Mouse (Mus musculus) erythroblast, embryonic 14.5 days (primary cell): Measurements from ENCODE around the gene Ddx31.

Source experiments
- GATA1 ChIP-seq: IDR thresholded peaks from 2 replicates; pipeline ENCODE4 v1.6.1; 2012; ENCODE audit warnings: low read length, inconsistent platforms, mixed read lengths
- TAL1 ChIP-seq: IDR thresholded peaks from 3 replicates; pipeline ENCODE4 v1.6.1; 2012; ENCODE audit warnings: low read length, inconsistent platforms, mixed read lengths

DNA sequence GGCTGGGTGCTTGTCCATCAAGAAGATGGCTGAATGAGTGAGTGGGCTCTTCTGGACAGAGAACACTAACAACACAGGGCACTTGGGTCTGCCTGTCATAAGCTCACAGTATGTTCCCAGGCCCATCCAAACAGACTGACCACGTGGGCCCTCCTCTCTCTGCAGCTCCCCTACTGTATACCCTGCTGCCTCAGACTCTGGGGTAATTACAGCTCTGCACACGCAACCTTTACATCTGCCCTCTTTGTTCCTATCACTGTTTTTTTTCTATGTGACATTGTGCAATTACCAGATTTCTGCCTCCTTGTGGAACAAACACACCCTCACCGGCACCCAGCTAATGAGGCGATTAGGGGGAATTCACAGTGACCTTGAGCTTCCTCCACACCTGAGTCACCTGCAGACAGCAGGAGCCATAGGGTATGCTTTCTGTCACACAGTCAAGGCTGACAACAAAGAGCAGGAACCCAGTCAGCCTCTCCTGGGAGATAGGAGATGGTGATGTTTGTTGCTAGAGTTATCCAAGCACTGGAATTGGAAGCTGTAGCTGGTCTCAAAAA lies 57.2 kb downstream of the Ddx31 start:
- TF ChIP-seq TAL1 (no peak), GATA1 (no peak)
